Mouse (Mus musculus) CH12.LX (cell line): ENCODE results near the gene Ctnnd2. TPM values are rescaled to one million over a fixed set of nuclear protein-coding genes. Genes with fewer than 3 reads are reported as not detected.

Experiments
- DNase-seq: peaks from one replicate; pipeline ENCODE4 v3.0.0-alpha.2; 2013; ENCODE audit errors: extremely low read depth
- H3K27ac ChIP-seq: 2 replicates; pipeline ENCODE4 v1.5.1; 2012; ENCODE audit warnings: low read depth, mild to moderate bottlenecking, control low read depth, moderate library complexity; ENCODE audit not compliant: insufficient read depth
- H3K27me3 ChIP-seq: replicated peaks from 2 replicates; pipeline ENCODE3; 2012; ENCODE audit warnings: inconsistent platforms
- H3K36me3 ChIP-seq, 2 experiments: replicated peaks in 1 of 2; 2 replicates each; pipeline versions ENCODE3 to v1.6.1; 2012; ENCODE audit warnings: inconsistent platforms in 1 of 2, low read length in 1 of 2, mild to moderate bottlenecking in 1 of 2, mixed read lengths in 1 of 2, moderate library complexity in 1 of 2; ENCODE audit not compliant: control insufficient read depth in 1 of 2, insufficient read depth in 1 of 2
- H3K4me1 ChIP-seq, 2 experiments: 2 replicates each; pipeline ENCODE4 v1.6.1; 2012; ENCODE audit warnings: inconsistent platforms in 1 of 2, moderate library complexity in 1 of 2; ENCODE audit not compliant: insufficient read depth in 2 of 2, control insufficient read depth in 1 of 2
- H3K4me2 ChIP-seq: 2 replicates; pipeline ENCODE4 v1.6.1; 2012; ENCODE audit warnings: low read depth, mild to moderate bottlenecking, control low read depth; ENCODE audit not compliant: poor library complexity, insufficient read depth, severe bottlenecking
- H3K4me3 ChIP-seq, 3 experiments: fragments of 150-350 bp in 1 of 3; sonication (generic) in 1 of 3; replicated peaks in 1 of 3; 2 replicates each; pipeline versions ENCODE3 to v1.5.1; 2011 to 2012; ENCODE audit warnings: low read depth in 2 of 3, low read length in 2 of 3, mild to moderate bottlenecking in 2 of 3, moderate library complexity in 2 of 3, control low read depth in 1 of 3, improper control_type of control experiment in 1 of 3, inconsistent platforms in 1 of 3, mixed read lengths in 1 of 3; ENCODE audit not compliant: poor library complexity in 1 of 3
- H3K79me2 ChIP-seq: replicated peaks from 2 replicates; pipeline ENCODE4 v1.6.1; 2012; ENCODE audit warnings: mild to moderate bottlenecking, moderate library complexity; ENCODE audit not compliant: control insufficient read depth, poor library complexity, insufficient read depth, severe bottlenecking; ENCODE audit errors: extremely low read depth
- H3K9ac ChIP-seq: 2 replicates; pipeline ENCODE4 v1.6.1; 2012; ENCODE audit warnings: low read depth, mild to moderate bottlenecking, control low read depth, moderate library complexity; ENCODE audit not compliant: insufficient read depth
- H3K9me3 ChIP-seq: replicated peaks from 2 replicates; pipeline ENCODE3; 2012; ENCODE audit warnings: low read length, inconsistent platforms, mixed read lengths
- CHD1 ChIP-seq: IDR thresholded peaks from 2 replicates; pipeline ENCODE4 v1.6.1; 2012; ENCODE audit warnings: low read depth, low read length, improper control_type of control experiment, inconsistent platforms
- CTCF ChIP-seq, 2 experiments: IDR thresholded peaks in 1 of 2; conservative IDR thresholded peaks in 1 of 2; 2 replicates each; pipeline ENCODE4 v1.5.1; 2011 to 2012; ENCODE audit warnings: low read depth in 2 of 2, low read length in 2 of 2, improper control_type of control experiment in 1 of 2, inconsistent platforms in 1 of 2, mild to moderate bottlenecking in 1 of 2, moderate library complexity in 1 of 2
- E2F4 ChIP-seq: IDR thresholded peaks from 2 replicates; pipeline ENCODE4 v1.6.1; 2011; ENCODE audit warnings: low read depth, low read length, improper control_type of control experiment; ENCODE audit not compliant: insufficient replicate concordance
- ELF1 ChIP-seq: IDR thresholded peaks from 2 replicates; pipeline ENCODE4 v1.6.1; 2014; ENCODE audit warnings: low read depth, mild to moderate bottlenecking, inconsistent platforms, low read length, improper control_type of control experiment
- EP300 ChIP-seq: IDR thresholded peaks from 2 replicates; pipeline ENCODE4 v1.6.1; 2011; ENCODE audit warnings: low read length, improper control_type of control experiment
- ETS1 ChIP-seq: conservative IDR thresholded peaks from 2 replicates; pipeline ENCODE4 v1.6.1; 2012; ENCODE audit warnings: low read depth, mild to moderate bottlenecking, inconsistent platforms, low read length, improper control_type of control experiment, moderate library complexity
- GABPA ChIP-seq: IDR thresholded peaks from 2 replicates; pipeline ENCODE4 v1.6.1; 2012; ENCODE audit warnings: low read depth, low read length, improper control_type of control experiment, inconsistent platforms; ENCODE audit not compliant: insufficient replicate concordance
- HCFC1 ChIP-seq: IDR thresholded peaks from 2 replicates; pipeline ENCODE4 v1.6.1; 2012; ENCODE audit warnings: low read depth, mild to moderate bottlenecking, inconsistent platforms, low read length, improper control_type of control experiment
- JUN ChIP-seq: IDR thresholded peaks from 2 replicates; pipeline ENCODE4 v1.6.1; 2011; ENCODE audit warnings: low read depth, mild to moderate bottlenecking, low read length, improper control_type of control experiment, moderate library complexity; ENCODE audit not compliant: insufficient read depth
- JUND ChIP-seq: conservative IDR thresholded peaks from 2 replicates; pipeline ENCODE4 v1.6.1; 2011; ENCODE audit warnings: low read depth, low read length, improper control_type of control experiment
- KAT2A ChIP-seq: IDR thresholded peaks from 2 replicates; pipeline ENCODE4 v1.6.1; 2012; ENCODE audit warnings: low read length, improper control_type of control experiment, inconsistent platforms; ENCODE audit not compliant: insufficient replicate concordance
- MAFK ChIP-seq: IDR thresholded peaks from 2 replicates; pipeline ENCODE4 v1.6.1; 2011; ENCODE audit warnings: low read length, improper control_type of control experiment; ENCODE audit not compliant: insufficient replicate concordance
- MAX ChIP-seq: IDR thresholded peaks from 2 replicates; pipeline ENCODE4 v1.6.1; 2011; ENCODE audit warnings: low read length, improper control_type of control experiment
- MAZ ChIP-seq: IDR thresholded peaks from 2 replicates; pipeline ENCODE4 v1.6.1; 2012; ENCODE audit warnings: low read depth, mild to moderate bottlenecking, inconsistent platforms, low read length, improper control_type of control experiment, moderate library complexity
- MEF2A ChIP-seq: IDR thresholded peaks from 2 replicates; pipeline ENCODE4 v1.6.1; 2014; ENCODE audit warnings: low read depth, mild to moderate bottlenecking, inconsistent platforms, low read length, improper control_type of control experiment, borderline replicate concordance
- MYC ChIP-seq: IDR thresholded peaks from 2 replicates; pipeline ENCODE4 v1.6.1; 2011; ENCODE audit warnings: low read depth, mild to moderate bottlenecking, improper control_type of control experiment, low read length
- PAX5 ChIP-seq: IDR thresholded peaks from 2 replicates; pipeline ENCODE4 v1.6.1; 2012; ENCODE audit warnings: low read length, inconsistent platforms, mixed read lengths
- POLR2AphosphoS2 ChIP-seq: IDR thresholded peaks from 2 replicates; pipeline ENCODE4 v1.6.1; 2011; ENCODE audit warnings: low read depth, low read length, improper control_type of control experiment
- SIN3A ChIP-seq: IDR thresholded peaks from 2 replicates; pipeline ENCODE4 v1.6.1; 2012; ENCODE audit warnings: low read length, improper control_type of control experiment, inconsistent platforms
- SMC3 ChIP-seq: IDR thresholded peaks from 2 replicates; pipeline ENCODE4 v1.6.1; 2011; ENCODE audit warnings: low read depth, low read length, improper control_type of control experiment
- TBP ChIP-seq: conservative IDR thresholded peaks from 2 replicates; pipeline ENCODE4 v1.6.1; 2011; ENCODE audit warnings: low read depth, low read length, improper control_type of control experiment
- TCF12 ChIP-seq: IDR thresholded peaks from 2 replicates; pipeline ENCODE4 v1.6.1; 2014; ENCODE audit warnings: low read depth, mild to moderate bottlenecking, inconsistent platforms, low read length, improper control_type of control experiment
- UBTF ChIP-seq: IDR thresholded peaks from 2 replicates; pipeline ENCODE4 v1.6.1; 2012; ENCODE audit warnings: low read depth, mild to moderate bottlenecking, inconsistent platforms, low read length, improper control_type of control experiment, moderate library complexity
- ZKSCAN1 ChIP-seq: IDR thresholded peaks from 2 replicates; pipeline ENCODE4 v1.6.1; 2012; ENCODE audit warnings: low read depth, inconsistent platforms, low read length, improper control_type of control experiment, borderline replicate concordance
- ZMIZ1 ChIP-seq: IDR thresholded peaks from 2 replicates; pipeline ENCODE4 v1.6.1; 2012; ENCODE audit warnings: low read depth, mild to moderate bottlenecking, inconsistent platforms, low read length, improper control_type of control experiment
- ZNF384 ChIP-seq: IDR thresholded peaks from 2 replicates; pipeline ENCODE4 v1.6.1; 2012; ENCODE audit warnings: low read depth, low read length, improper control_type of control experiment, inconsistent platforms
- dilution Hi-C: fragments of 300-500 bp; cut with MboI; formaldehyde crosslinking; loops from 2 replicates; pipeline ENCODE4 v1.14.3; 2020; ENCODE audit warnings: low sequenced_read_pairs; ENCODE audit not compliant: extremely low pct_unique_long_range_greater_than_20kb, extremely low pct_ligation_motif_present
- in situ Hi-C: fragments of 300-500 bp; cut with MboI; formaldehyde crosslinking; loops from 3 replicates; pipeline ENCODE4 v1.14.3; 2019; ENCODE audit warnings: low sequenced_read_pairs, low pct_ligation_motif_present, low pct_unique_long_range_greater_than_20kb, mixed read lengths
- polyA plus RNA-seq: library from polyadenylated mRNA; unstranded; fragments of >175 nt; gene quantifications from 2 replicates; pipeline ENCODE4 v1.2.1, GENCODE M21; 2012; ENCODE audit warnings: low read depth; ENCODE audit not compliant: insufficient read length
- total RNA-seq, 2 experiments: library from RNA; depleted of rRNA; stranded (reverse); fragments of 300-350 nt in 1 of 2; fragments of >200 nt in 1 of 2; gene quantifications; 2 replicates each; pipeline ENCODE4 v1.2.3; 2012 to 2014

The Ctnnd2 gene
- total and polyA plus RNA-seq, 3 experiments, result 0.23 TPM; not detected in 2

DNA sequence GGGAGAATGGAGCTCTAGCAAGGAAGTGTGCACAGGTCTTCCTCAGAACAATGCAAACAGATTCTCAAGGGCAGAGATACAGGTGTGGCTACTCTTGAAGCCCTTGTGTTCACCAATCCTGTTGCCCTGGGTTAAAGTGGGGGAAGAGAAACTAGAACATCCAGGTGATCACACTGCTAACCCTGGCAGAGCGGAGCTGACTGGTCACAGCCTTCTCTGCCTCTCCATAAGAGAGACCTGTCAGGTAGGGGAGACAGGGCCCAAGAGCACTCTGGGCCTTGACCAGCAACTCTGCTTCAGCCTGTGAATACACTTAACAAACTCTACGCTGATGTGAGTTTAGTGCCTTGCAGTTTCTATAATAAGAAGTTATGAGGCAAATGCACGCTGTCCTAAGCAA lies 820.5 kb downstream of the Ctnnd2 start:
- dilution Hi-C loops, result no loop called here
- Histone ChIP-seq H3K4me2 (no peak overlapping the region), H3K9ac (no peak overlapping the region), H3K36me3 (no peaks in the 10 kb centered on the region), H3K27me3 (no peaks in the 10 kb centered on the region), H3K27ac (no peak overlapping the region), H3K9me3 (no peaks in the 10 kb centered on the region), H3K4me1 (peaks cover 2 to 3% of the 10 kb centered on the region in 2 experiments; a peak in 1 of 4 replicates), H3K79me2 (no peaks in the 10 kb centered on the region), H3K4me3 (no peak overlapping the region)
- DNase-seq, result no peak
- in situ Hi-C loops, result no loop called here
- no peak for TF ChIP-seq ZMIZ1
- TF ChIP-seq CHD1, result no peak
- no peak for TF ChIP-seq MAFK

DNA sequence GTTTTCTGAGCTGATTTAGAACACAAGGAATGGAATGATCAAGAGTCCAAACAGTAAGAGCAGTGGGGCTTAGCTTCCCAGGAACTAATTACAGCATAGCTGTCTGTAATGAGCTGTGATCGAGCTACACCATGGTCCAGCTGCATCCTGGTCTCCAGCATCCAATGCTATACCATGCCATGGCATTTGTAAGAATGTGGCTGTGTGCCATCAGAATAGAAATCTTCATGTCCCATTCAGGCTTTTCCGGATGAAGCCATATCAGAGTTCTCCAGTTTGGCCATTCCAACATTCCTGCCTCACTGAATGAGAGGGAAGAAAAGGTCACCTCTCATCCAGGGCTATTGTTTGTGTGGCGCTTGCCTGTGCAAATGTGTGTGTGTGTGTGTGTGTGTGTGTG lies 823.0 kb downstream of the Ctnnd2 start:
- DNase-seq, result no peak

GRCm38 (mm10) chr15:31004468-31004867 lies 832.1 kb downstream of the Ctnnd2 start:
- dilution Hi-C loops, result no loop called here
- H3K36me3 ChIP-seq, result no peaks in the 10 kb centered on the region
- in situ Hi-C loops, result no loop called here
- no peak for TF ChIP-seq HCFC1
- no peak for TF ChIP-seq POLR2AphosphoS2
- TF ChIP-seq UBTF, result no peak
- TF ChIP-seq PAX5, result no peak
- no peak for TF ChIP-seq SMC3
- no peak for TF ChIP-seq ZNF384
- no peak for TF ChIP-seq ELF1
- no peak for TF ChIP-seq CHD1
- TF ChIP-seq ETS1, result no peak
- no peak for TF ChIP-seq TCF12
- TF ChIP-seq GABPA, result no peak
- H3K27me3 ChIP-seq, result no peaks in the 10 kb centered on the region
- H3K27ac ChIP-seq, result no peak overlapping the region
- no peaks in the 10 kb centered on the region for H3K79me2 ChIP-seq
- H3K4me2 ChIP-seq, result no peak overlapping the region
- H3K4me1 ChIP-seq, result peaks cover 5 to 7% of the 10 kb centered on the region in 2 experiments; a peak in 3 of 4 replicates
- no peak overlapping the region for H3K4me3 ChIP-seq
- H3K9me3 ChIP-seq, result no peaks in the 10 kb centered on the region
- no peak for DNase-seq
- H3K9ac ChIP-seq, result no peak overlapping the region

More for the DNA sequence above, 823.0 kb downstream of the Ctnnd2 start:
- Histone ChIP-seq H3K4me1 (peaks cover 2 to 3% of the 10 kb centered on the region in 2 experiments; a peak in 1 of 4 replicates), H3K4me3 (no peak overlapping the region), H3K4me2 (no peak overlapping the region), H3K27me3 (no peaks in the 10 kb centered on the region), H3K36me3 (no peaks in the 10 kb centered on the region), H3K27ac (no peak overlapping the region), H3K9ac (no peak overlapping the region), H3K9me3 (no peaks in the 10 kb centered on the region), H3K79me2 (no peaks in the 10 kb centered on the region)
- in situ Hi-C loops (no loop called here), dilution Hi-C loops (no loop called here)
- no peak for TF ChIP-seq E2F4
- no peak for TF ChIP-seq ZKSCAN1
- no peak for TF ChIP-seq SIN3A
- TF ChIP-seq MAX, result no peak
- no peak for TF ChIP-seq CTCF (conservative IDR thresholded peaks at IDR 0.05 in 1 of 2, IDR thresholded peaks at IDR 0.05 in 1 of 2; ENCODE audit: low read depth in 2 of 2, low read length in 2 of 2)
- no peak for TF ChIP-seq MEF2A
- TF ChIP-seq MYC, result no peak
- no peak for TF ChIP-seq GABPA
- TF ChIP-seq ZMIZ1, result no peak
- no peak for TF ChIP-seq JUN
- TF ChIP-seq KAT2A, result no peak
- TF ChIP-seq MAZ, result no peak
- no peak for TF ChIP-seq TBP
- TF ChIP-seq TCF12, result no peak
- TF ChIP-seq JUND, result no peak
- no peak for TF ChIP-seq EP300
